Mouse (Mus musculus): Measurements from ENCODE around the gene Zfp526.

- TF ChIP-seq CTCF (IDR thresholded peaks at IDR 0.05) (no peak), EP300 (IDR thresholded peaks at IDR 0.05) (peak; percentile 24; the same call in 1 of the 2 replicates)
Observed at GRCm38 (mm10) chr7:25251071-25251791, 30.0 kb downstream of the Zfp526 start.

Data from lung, postnatal 0 days (tissue).